Mouse (Mus musculus) stomach, postnatal 0 days (tissue): ENCODE measurements around the gene Ank3.

Experiments
- CTCF ChIP-seq: IDR thresholded peaks from 2 replicates; pipeline ENCODE4 v1.5.1; 2016; ENCODE audit warnings: antibody characterized with exemption, low read depth, mild to moderate bottlenecking, moderate library complexity
- EP300 ChIP-seq: optimal IDR thresholded peaks from 2 replicates; pipeline ENCODE3; 2016; ENCODE audit warnings: antibody characterized with exemption

GRCm38 (mm10) chr10:69736241-69736640 is 337.7 kb downstream of the Ank3 start:
- TF ChIP-seq CTCF = no peak
- TF ChIP-seq EP300 = no peak
